Mouse (Mus musculus) lung, adult 2 months (tissue): ENCODE measurements around the gene 1700057G04Rik.

Experiments
- CTCF ChIP-seq: fragments of 200-500 bp; IDR thresholded peaks from 2 replicates; pipeline ENCODE4 v1.5.1; 2011; ENCODE audit warnings: mild to moderate bottlenecking, low read length, control low read depth; ENCODE audit not compliant: insufficient read depth
- POLR2A ChIP-seq: fragments of 200-500 bp; IDR thresholded peaks from 2 replicates; pipeline ENCODE4 v1.6.1; 2011; ENCODE audit warnings: low read depth, mild to moderate bottlenecking, control low read depth, low read length, borderline replicate concordance; ENCODE audit errors: extremely low read depth

DNA sequence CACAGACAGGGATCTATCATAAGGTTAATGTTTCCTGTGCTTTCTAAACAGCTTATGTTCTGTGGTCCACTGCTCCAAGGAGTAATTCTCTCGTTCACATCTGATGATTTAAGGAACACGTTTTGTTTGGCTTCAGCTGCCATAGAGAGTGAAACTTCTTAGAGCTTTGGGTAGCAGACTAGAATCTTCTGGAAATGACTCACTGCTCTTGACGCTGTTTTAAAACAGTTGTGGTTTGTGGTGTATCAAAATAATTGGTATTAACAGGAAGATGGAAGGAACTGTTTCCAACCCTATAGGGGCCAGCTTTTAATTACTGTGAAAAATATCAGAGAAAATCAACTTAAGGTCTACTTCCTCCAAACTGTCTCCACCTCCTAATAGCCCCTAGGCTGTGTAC, 75.2 kb downstream of the 1700057G04Rik start:
- TF ChIP-seq POLR2A (no peak), CTCF (no peak)
